Mouse (Mus musculus) heart, postnatal 0 days (tissue): ENCODE results near the gene Acmsd. TPM values are rescaled to one million over a fixed set of nuclear protein-coding genes. Genes with fewer than 3 reads are reported as not detected.

ENCODE experiments used
- ATAC-seq: fragments of 200-750 bp; cut with Nextera tagmentation; 2 replicates; pipeline ENCODE4 v1.8.0; 2017; ENCODE audit warnings: low read depth, moderate number of reproducible peaks, moderate library complexity; ENCODE audit not compliant: insufficient read depth
- DNase-seq: peaks from one replicate; pipeline ENCODE4 v3.0.0-alpha.2; 2016; ENCODE audit warnings: low spot score
- H3K27ac ChIP-seq: fragments of 300-500 bp; sonication (generic); 2 replicates; pipeline ENCODE4 v1.5.1; 2014; ENCODE audit warnings: low read depth, mild to moderate bottlenecking
- H3K27me3 ChIP-seq: fragments of 300-500 bp; sonication (generic); 2 replicates; pipeline ENCODE4 v1.6.1; 2014; ENCODE audit warnings: low read length, mixed read lengths; ENCODE audit not compliant: control insufficient read depth, insufficient read depth
- H3K36me3 ChIP-seq: fragments of 300-500 bp; sonication (generic); replicated peaks from 2 replicates; pipeline ENCODE4 v1.6.1; 2014; ENCODE audit warnings: low read length, mixed read lengths; ENCODE audit not compliant: control insufficient read depth, insufficient read depth
- H3K4me1 ChIP-seq: fragments of 300-500 bp; sonication (generic); 2 replicates; pipeline ENCODE4 v1.6.1; 2014; ENCODE audit warnings: antibody characterized with exemption; ENCODE audit not compliant: control insufficient read depth, insufficient read depth
- H3K4me2 ChIP-seq: fragments of 300-500 bp; sonication (generic); 2 replicates; pipeline ENCODE4 v1.6.1; 2014; ENCODE audit warnings: low read depth, mild to moderate bottlenecking, low read length, moderate library complexity
- H3K4me3 ChIP-seq: fragments of 300-500 bp; sonication (generic); 2 replicates; pipeline ENCODE4 v1.5.1; 2014; ENCODE audit warnings: low read depth, low read length
- H3K9ac ChIP-seq: fragments of 300-500 bp; sonication (generic); replicated peaks from 2 replicates; pipeline ENCODE4 v1.6.1; 2014; ENCODE audit warnings: low read depth, low read length, mixed read lengths
- H3K9me3 ChIP-seq: fragments of 300-500 bp; sonication (generic); replicated peaks from 2 replicates; pipeline ENCODE4 v1.6.1; 2016; ENCODE audit warnings: low read length; ENCODE audit not compliant: control insufficient read depth
- CTCF ChIP-seq: IDR thresholded peaks from 2 replicates; pipeline ENCODE4 v1.5.1; 2016; ENCODE audit warnings: antibody characterized with exemption, control low read depth, low read depth
- EP300 ChIP-seq: IDR thresholded peaks from 2 replicates; pipeline ENCODE4 v1.6.1; 2016; ENCODE audit warnings: antibody characterized with exemption, low read depth
- WGBS: fragments of 180-500 bp; shearing (Covaris S2); extraction: QIAGEN DNeasy Blood & Tissue Kit; methylation state at CpG from one replicate; pipeline ENCODE4 v1.1.7; 2014; 5-methylcytosine and 5-hydroxymethylcytosine counted together
- polyA plus RNA-seq: library from polyadenylated mRNA; unstranded; fragments of >200 nt; fragmentation: Nextera tagmentation; extraction: Ambion mirVana; gene quantifications from 2 replicates; pipeline ENCODE4 v1.2.1, GENCODE M21; 2015
- total RNA-seq: library from RNA; depleted of rRNA; stranded (reverse); fragments of >200 nt; gene quantifications from 2 replicates; pipeline ENCODE4 v1.2.3, GENCODE M21; 2014; ENCODE audit warnings: low replicate concordance

The Acmsd gene
- total and polyA plus RNA-seq, 2 experiments from 2014 or later = 0.18 TPM; not detected in 1

DNA sequence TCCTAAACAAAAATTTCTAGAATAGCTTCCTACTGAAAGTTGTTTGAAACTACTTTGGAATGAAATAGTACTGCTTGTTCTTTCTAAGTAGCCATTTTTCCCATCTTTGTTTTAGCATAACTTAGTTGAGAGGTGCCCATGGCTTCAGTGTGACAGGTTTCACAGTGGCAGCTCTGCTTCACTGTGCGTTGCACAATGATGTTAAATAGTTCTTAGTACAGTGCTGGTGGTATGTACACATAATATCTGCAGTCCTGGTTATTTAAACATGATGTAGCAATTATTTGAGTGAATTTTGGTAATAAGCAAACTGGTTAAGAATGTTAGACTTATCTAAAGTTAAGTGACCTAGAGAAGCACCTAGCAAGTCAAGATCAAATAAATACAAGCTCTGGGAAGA lies 64.2 kb downstream of the Acmsd start:
- WGBS = 91% methylated on average over 1 of the region's 1 CpGs
- H3K4me2 ChIP-seq = no peak overlapping the region
- peaks cover 19% of the 10 kb centered on the region for H3K4me1 ChIP-seq
- no peaks in the 10 kb centered on the region for H3K9me3 ChIP-seq
- TF ChIP-seq CTCF (no peak), EP300 (no peak)
- H3K27ac ChIP-seq = no peak overlapping the region
- H3K9ac ChIP-seq = no peak overlapping the region
- H3K36me3 ChIP-seq = peaks cover 23% of the 10 kb centered on the region
- no peak for ATAC-seq
- no peak overlapping the region for H3K4me3 ChIP-seq
- no peak for DNase-seq
- H3K27me3 ChIP-seq = no peaks in the 10 kb centered on the region

- H3K9me3 ChIP-seq = no peaks in the 10 kb centered on the region
- no peak for DNase-seq
- ATAC-seq = no peak
- H3K4me3 ChIP-seq = no peak overlapping the region
- H3K4me2 ChIP-seq = no peak overlapping the region
- TF ChIP-seq EP300 = no peak
- no peak for TF ChIP-seq CTCF
- H3K27me3 ChIP-seq = no peaks in the 10 kb centered on the region
- peaks cover 33% of the 10 kb centered on the region for H3K36me3 ChIP-seq
- H3K4me1 ChIP-seq = 0 out of 2 replicates have a peak, but pooled peaks cover 6% of the 10 kb centered on the region
- no peak overlapping the region for H3K27ac ChIP-seq
- 84% methylated on average over 6 of the region's 6 CpGs for WGBS
- H3K9ac ChIP-seq = no peak overlapping the region
Observed at GRCm38 (mm10) chr1:127795087-127795769, 66.0 kb downstream of the Acmsd start.

- Histone ChIP-seq H3K27ac (no peak overlapping the region), H3K36me3 (peaks cover 35% of the 10 kb centered on the region), H3K9me3 (no peaks in the 10 kb centered on the region), H3K4me2 (no peak overlapping the region), H3K27me3 (no peaks in the 10 kb centered on the region), H3K9ac (no peak overlapping the region), H3K4me3 (no peak overlapping the region), H3K4me1 (0 out of 2 replicates have a peak, but pooled peaks cover 6% of the 10 kb centered on the region)
- TF ChIP-seq CTCF (no peak), EP300 (no peak)
- DNase-seq (no peak), ATAC-seq (no peak)
- WGBS = 56% methylated on average over 4 of the region's 4 CpGs
Observed at GRCm38 (mm10) chr1:127796341-127796740, 67.1 kb downstream of the Acmsd start.

DNA sequence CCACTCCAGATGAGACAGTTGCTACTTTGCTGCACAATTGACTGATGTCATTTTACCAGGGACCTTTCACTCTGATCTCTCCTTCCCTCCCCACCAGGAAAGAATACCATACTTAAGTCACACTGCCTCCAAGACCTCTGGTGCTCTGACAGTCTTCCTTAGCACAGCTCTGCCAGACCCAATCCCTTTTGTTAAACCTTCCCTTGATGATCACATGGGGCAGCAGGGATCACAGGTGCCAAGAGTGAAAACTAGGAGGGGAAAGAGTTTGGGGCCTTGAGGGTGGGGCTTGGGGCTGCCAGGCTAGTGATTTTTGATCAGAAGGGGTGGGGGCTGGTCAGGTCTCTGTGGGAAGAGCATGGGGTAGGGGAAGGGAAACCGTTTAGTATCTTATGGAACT lies 67.5 kb downstream of the Acmsd start:
- Histone ChIP-seq H3K27ac (no peak overlapping the region), H3K9ac (no peak overlapping the region), H3K4me2 (no peak overlapping the region), H3K4me3 (no peak overlapping the region), H3K9me3 (no peaks in the 10 kb centered on the region), H3K27me3 (no peaks in the 10 kb centered on the region), H3K4me1 (0 out of 2 replicates have a peak, but pooled peaks cover 6% of the 10 kb centered on the region), H3K36me3 (peaks cover 40% of the 10 kb centered on the region)
- TF ChIP-seq CTCF = no peak
- no peak for TF ChIP-seq EP300
- DNase-seq (no peak), ATAC-seq (no peak)
- 66% methylated on average over 1 of the region's 1 CpGs for WGBS

- WGBS = 79% methylated on average over 8 of the region's 8 CpGs
- Histone ChIP-seq H3K4me2 (no peak overlapping the region), H3K4me3 (no peak overlapping the region), H3K4me1 (0 out of 2 replicates have a peak, but pooled peaks cover under 1% of the 10 kb centered on the region), H3K27ac (no peak overlapping the region), H3K27me3 (no peaks in the 10 kb centered on the region), H3K9me3 (no peaks in the 10 kb centered on the region), H3K36me3 (peaks cover 58% of the 10 kb centered on the region), H3K9ac (no peak overlapping the region)
- DNase-seq (no peak), ATAC-seq (no peak)
- no peak for TF ChIP-seq CTCF
- no peak for TF ChIP-seq EP300
Observed at GRCm38 (mm10) chr1:127802916-127803315, 73.7 kb downstream of the Acmsd start.

DNA sequence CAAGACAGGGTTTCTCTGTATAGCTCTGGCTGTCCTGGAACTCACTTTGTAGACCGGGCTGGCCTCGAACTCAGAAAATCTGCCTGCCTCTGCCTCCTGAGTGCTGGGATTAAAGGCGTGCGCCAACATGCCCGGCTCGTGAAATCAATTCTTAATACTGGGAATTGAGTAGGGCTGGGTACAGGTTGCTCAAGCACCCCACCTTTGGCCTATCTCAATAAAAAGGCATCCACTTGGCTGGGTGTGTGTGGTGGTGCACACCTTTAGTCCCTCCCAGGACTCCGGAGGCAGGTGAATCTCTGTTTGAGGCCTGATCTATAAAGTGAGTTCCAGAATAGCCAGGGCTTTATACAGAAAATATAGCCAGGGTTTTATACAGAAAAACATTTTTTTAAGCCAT lies 79.5 kb downstream of the Acmsd start:
- peaks cover 21% of the 10 kb centered on the region for H3K36me3 ChIP-seq

More for the DNA sequence above, 79.5 kb downstream of the Acmsd start:
- 93% methylated on average over 7 of the region's 7 CpGs for WGBS
- Histone ChIP-seq H3K9me3 (no peaks in the 10 kb centered on the region), H3K9ac (no peak overlapping the region), H3K27ac (no peak overlapping the region), H3K4me1 (no peaks in the 10 kb centered on the region), H3K27me3 (no peaks in the 10 kb centered on the region), H3K4me2 (no peak overlapping the region), H3K4me3 (no peak overlapping the region)
- no peak for TF ChIP-seq EP300
- no peak for TF ChIP-seq CTCF
- DNase-seq (no peak), ATAC-seq (no peak)
